Mouse (Mus musculus): ENCODE data around the gene Pla2g2e. TPM values are rescaled to one million over a fixed set of nuclear protein-coding genes. Genes with fewer than 3 reads are reported as not detected.
"Not testable (repeated sequence)": the region's sequence is repeated elsewhere in the genome, so short reads cannot be mapped to it uniquely, and the experiment has no call there.

The Pla2g2e gene
- polyA plus RNA-seq, 1 experiment from 2014 or later, result not detected

- no peak overlapping the region for H3K27ac ChIP-seq
- H3K27me3 ChIP-seq, result peaks cover 13% of the 10 kb centered on the region; the same call in 1 of the 2 replicates
- 15% methylated on average over 6 of the region's 6 CpGs for WGBS
Observed at GRCm38 (mm10) chr4:138884261-138884660, 6.5 kb downstream of the Pla2g2e start.

GRCm38 (mm10) chr4:138889165-138889564 is 11.4 kb downstream of the Pla2g2e start:
- Histone ChIP-seq H3K27me3 (no peaks in the 10 kb centered on the region), H3K36me3 (peaks cover 44% of the 10 kb centered on the region), H3K27ac (no peak overlapping the region), H3K9ac (replicated peaks) (no peak overlapping the region), H3K4me3 (replicated peaks) (no peak overlapping the region), H3K9me3 (no peaks in the 10 kb centered on the region), H3K4me1 (replicated peaks) (0 out of 2 replicates have a peak, but pooled peaks cover 8% of the 10 kb centered on the region), H3K4me2 (replicated peaks) (no peak overlapping the region)
- 47% methylated on average over 7 of the region's 7 CpGs for WGBS
- no peak for ATAC-seq

More at GRCm38 (mm10) chr4:138884261-138884660, 6.5 kb downstream of the Pla2g2e start:
- ATAC-seq, result peak; percentile 60; the same call in 1 of the 2 replicates
- Histone ChIP-seq H3K4me2 (replicated peaks) (no peak overlapping the region), H3K9me3 (no peaks in the 10 kb centered on the region), H3K36me3 (no peaks in the 10 kb centered on the region), H3K4me1 (replicated peaks) (peaks cover 16% of the 10 kb centered on the region; the same call in 1 of the 2 replicates), H3K4me3 (replicated peaks) (no peak overlapping the region), H3K9ac (replicated peaks) (no peak overlapping the region)

- H3K9me3 ChIP-seq, result no peaks in the 10 kb centered on the region
- peaks cover 48% of the 10 kb centered on the region for H3K36me3 ChIP-seq
- H3K4me3 ChIP-seq (replicated peaks), result no peak overlapping the region
- WGBS, result 67% methylated on average over 8 of the region's 8 CpGs
- H3K4me2 ChIP-seq (replicated peaks), result no peak overlapping the region
- ATAC-seq, result no peak
- no peak overlapping the region for H3K9ac ChIP-seq (replicated peaks)
- 0 out of 2 replicates have a peak, but pooled peaks cover 8% of the 10 kb centered on the region for H3K4me1 ChIP-seq (replicated peaks)
- H3K27me3 ChIP-seq, result no peaks in the 10 kb centered on the region
- H3K27ac ChIP-seq, result no peak overlapping the region
Observed at GRCm38 (mm10) chr4:138889635-138890034, 11.9 kb downstream of the Pla2g2e start.

GRCm38 (mm10) chr4:138892655-138893054 is 14.9 kb downstream of the Pla2g2e start:
- ATAC-seq, result no peak
- Histone ChIP-seq H3K36me3 (peaks cover 78% of the 10 kb centered on the region), H3K9me3 (no peaks in the 10 kb centered on the region), H3K4me2 (replicated peaks) (no peak overlapping the region), H3K4me1 (replicated peaks) (0 out of 2 replicates have a peak, but pooled peaks cover 8% of the 10 kb centered on the region), H3K9ac (replicated peaks) (no peak overlapping the region), H3K27ac (no peak overlapping the region), H3K4me3 (replicated peaks) (no peak overlapping the region), H3K27me3 (no peaks in the 10 kb centered on the region)
- 95% methylated on average over 6 of the region's 6 CpGs for WGBS

GRCm38 (mm10) chr4:138893789-138894188 is 16.0 kb downstream of the Pla2g2e start:
- not testable (repeated sequence) for H3K4me1 ChIP-seq (replicated peaks); H3K27ac ChIP-seq; H3K9me3 ChIP-seq; H3K9ac ChIP-seq (replicated peaks); H3K27me3 ChIP-seq; H3K4me3 ChIP-seq (replicated peaks); H3K4me2 ChIP-seq (replicated peaks); ATAC-seq
- WGBS, result 88% methylated on average over 11 of the region's 11 CpGs
- H3K36me3 ChIP-seq, result peaks cover 90% of the 10 kb centered on the region

- H3K36me3 ChIP-seq, result peaks cover 96% of the 10 kb centered on the region
- no peaks in the 10 kb centered on the region for H3K4me1 ChIP-seq (replicated peaks)
- no peaks in the 10 kb centered on the region for H3K27me3 ChIP-seq
- no peak overlapping the region for H3K4me2 ChIP-seq (replicated peaks)
- H3K27ac ChIP-seq, result no peak overlapping the region
- H3K9ac ChIP-seq (replicated peaks), result no peak overlapping the region
- no peak overlapping the region for H3K4me3 ChIP-seq (replicated peaks)
- no peak for ATAC-seq
- no peaks in the 10 kb centered on the region for H3K9me3 ChIP-seq
- 82% methylated on average over 7 of the region's 7 CpGs for whole genome bisulfite sequencing
Observed at GRCm38 (mm10) chr4:138899361-138899760, 21.6 kb downstream of the Pla2g2e start.

GRCm38 (mm10) chr4:138905624-138906337 is 28.0 kb downstream of the Pla2g2e start:
- Histone ChIP-seq H3K27ac (no peak overlapping the region), H3K27me3 (no peaks in the 10 kb centered on the region), H3K9me3 (no peaks in the 10 kb centered on the region), H3K4me1 (replicated peaks) (peaks cover 6% of the 10 kb centered on the region), H3K9ac (replicated peaks) (no peak overlapping the region), H3K4me2 (replicated peaks) (no peak overlapping the region), H3K4me3 (replicated peaks) (no peak overlapping the region), H3K36me3 (peaks cover 82% of the 10 kb centered on the region)
- ATAC-seq, result no peak
- WGBS, result 94% methylated on average over 18 of the region's 18 CpGs

GRCm38 (mm10) chr4:138913141-138913787 is 35.5 kb downstream of the Pla2g2e start:
- peaks cover 29% of the 10 kb centered on the region for H3K4me1 ChIP-seq (replicated peaks)
- ATAC-seq, result peak; percentile 73
- H3K27me3 ChIP-seq, result no peaks in the 10 kb centered on the region
- peak overlapping the region; percentile 92 for H3K9ac ChIP-seq (replicated peaks)
- peaks cover 3% of the 10 kb centered on the region; the same call in 1 of the 2 replicates for H3K9me3 ChIP-seq
- under 1% methylated on average over 52 of the region's 52 CpGs for WGBS
- peaks cover 10% of the 10 kb centered on the region for H3K36me3 ChIP-seq
- peak overlapping the region; percentile 86 for H3K4me3 ChIP-seq (replicated peaks)
- H3K4me2 ChIP-seq (replicated peaks), result peak overlapping the region; percentile 98
- peak overlapping the region; percentile 72; the same call in 1 of the 2 replicates for H3K27ac ChIP-seq

GRCm38 (mm10) chr4:138913797-138914196 is 36.1 kb downstream of the Pla2g2e start, which contains the start of gene Otud3:
Gene Otud3 (minus strand): TSS chr4:138913945.
- Histone ChIP-seq H3K4me3 (replicated peaks) (peak within 1 kb of the TSS; percentile 86), H3K9me3 (peaks cover 3% of the 10 kb centered on the region; the same call in 1 of the 2 replicates), H3K4me1 (replicated peaks) (peaks cover 29% of the 10 kb centered on the region), H3K27ac (peak within 1 kb of the TSS; percentile 72; the same call in 1 of the 2 replicates), H3K27me3 (no peaks in the 10 kb centered on the region), H3K4me2 (replicated peaks) (peak within 1 kb of the TSS; percentile 98), H3K9ac (replicated peaks) (peak within 1 kb of the TSS; percentile 92), H3K36me3 (peaks cover 8% of the 10 kb centered on the region)
- peak; percentile 97 for ATAC-seq
- WGBS, result under 1% methylated on average over 39 of the region's 39 CpGs

- H3K4me3 ChIP-seq (replicated peaks), result no peak overlapping the region
- no peak overlapping the region for H3K27ac ChIP-seq
- H3K36me3 ChIP-seq, result no peaks in the 10 kb centered on the region
- H3K27me3 ChIP-seq, result no peaks in the 10 kb centered on the region
- ATAC-seq, result no peak
- peaks cover 3% of the 10 kb centered on the region; the same call in 1 of the 2 replicates for H3K9me3 ChIP-seq
- peaks cover 16% of the 10 kb centered on the region for H3K4me1 ChIP-seq (replicated peaks)
- WGBS, result 87% methylated on average over 9 of the region's 9 CpGs
- no peak overlapping the region for H3K9ac ChIP-seq (replicated peaks)
- H3K4me2 ChIP-seq (replicated peaks), result no peak overlapping the region
Observed at GRCm38 (mm10) chr4:138917282-138917681, 39.5 kb downstream of the Pla2g2e start.

GRCm38 (mm10) chr4:138921254-138922130 is 43.8 kb downstream of the Pla2g2e start:
- Histone ChIP-seq H3K27me3 (no peaks in the 10 kb centered on the region), H3K4me2 (replicated peaks) (peak overlapping the region; percentile 51), H3K9me3 (peaks cover 3% of the 10 kb centered on the region; the same call in 1 of the 2 replicates), H3K4me3 (replicated peaks) (peak overlapping the region; percentile 26), H3K9ac (replicated peaks) (peak overlapping the region; percentile 42), H3K4me1 (replicated peaks) (peaks cover 8% of the 10 kb centered on the region), H3K27ac (no peak overlapping the region), H3K36me3 (no peaks in the 10 kb centered on the region)
- 30% methylated on average over 20 of the region's 20 CpGs for WGBS
- peak; percentile 79 for ATAC-seq

All from midbrain, embryonic 13.5 days (tissue).